Mouse (Mus musculus): Measurements from ENCODE around the gene Fgd6. TPM values are rescaled to one million over a fixed set of nuclear protein-coding genes. Genes with fewer than 3 reads are reported as not detected.

Fgd6 gene
- 3.0 and 3.3 TPM in 2 replicates for polyA plus RNA-seq (2015; fragmentation: Nextera tagmentation; extraction: Ambion mirVana)

GRCm38 (mm10) chr10:94035658-94036374, at the start of gene Fgd6, which contains the start of gene Vezt:
TSS of gene Fgd6 (plus strand) at chr10:94036001.
TSS of gene Vezt (minus strand) at chr10:94035817.
- Histone ChIP-seq H3K27me3 (no peaks in the 10 kb centered on the region), H3K4me3 (replicated peaks) (peak within 1 kb of the TSS; percentile 88), H3K9me3 (replicated peaks) (no peaks in the 10 kb centered on the region), H3K4me2 (peak within 1 kb of the TSS; percentile 73), H3K9ac (peak within 1 kb of the TSS; percentile 81), H3K27ac (peak within 1 kb of the TSS; percentile 74), H3K4me1 (peaks cover 18% of the 10 kb centered on the region), H3K36me3 (peaks cover 4% of the 10 kb centered on the region)
- peak; percentile 99 for ATAC-seq (replicated peaks; ENCODE audit: low FRiP score)
- WGBS: under 1% methylated on average over 77 of the region's 77 CpGs

DNA sequence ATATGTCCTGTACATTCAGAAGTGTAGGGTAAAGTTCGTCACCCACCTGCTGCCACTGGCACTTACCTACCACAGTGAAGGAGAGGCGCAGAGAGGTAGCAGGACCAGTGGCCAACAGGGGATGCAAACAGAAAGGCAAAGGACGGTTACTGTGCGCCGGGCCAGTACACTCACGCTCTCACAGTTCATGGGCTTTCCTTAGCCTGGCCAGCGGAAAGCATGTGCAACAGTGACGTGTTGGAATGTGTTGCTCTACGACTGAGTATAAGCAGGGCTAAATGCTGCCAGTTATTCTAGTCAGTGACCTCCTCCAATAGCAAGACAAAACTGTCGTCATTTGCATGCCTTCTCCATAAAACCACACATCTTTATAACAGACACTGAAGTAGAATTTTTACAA, 41.7 kb upstream of the Fgd6 start:
- 95% methylated on average over 10 of the region's 10 CpGs for WGBS
- Histone ChIP-seq H3K36me3 (peaks cover 85% of the 10 kb centered on the region), H3K9ac (no peak overlapping the region), H3K4me2 (no peak overlapping the region), H3K4me1 (no peaks in the 10 kb centered on the region), H3K4me3 (replicated peaks) (no peak overlapping the region), H3K9me3 (replicated peaks) (no peaks in the 10 kb centered on the region), H3K27me3 (no peaks in the 10 kb centered on the region), H3K27ac (no peak overlapping the region)
- ATAC-seq (replicated peaks; ENCODE audit: low FRiP score): no peak

- Histone ChIP-seq H3K27ac (no peak overlapping the region), H3K4me3 (replicated peaks) (no peak overlapping the region), H3K4me2 (no peak overlapping the region), H3K4me1 (no peaks in the 10 kb centered on the region), H3K36me3 (peaks cover 86% of the 10 kb centered on the region), H3K27me3 (no peaks in the 10 kb centered on the region), H3K9me3 (replicated peaks) (no peaks in the 10 kb centered on the region), H3K9ac (no peak overlapping the region)
- 96% methylated on average over 1 of the region's 1 CpGs for WGBS
- ATAC-seq (replicated peaks; ENCODE audit: low FRiP score): no peak
These were observed 40.7 kb upstream of the Fgd6 start for GRCm38 (mm10) chr10:93995100-93995499.

DNA sequence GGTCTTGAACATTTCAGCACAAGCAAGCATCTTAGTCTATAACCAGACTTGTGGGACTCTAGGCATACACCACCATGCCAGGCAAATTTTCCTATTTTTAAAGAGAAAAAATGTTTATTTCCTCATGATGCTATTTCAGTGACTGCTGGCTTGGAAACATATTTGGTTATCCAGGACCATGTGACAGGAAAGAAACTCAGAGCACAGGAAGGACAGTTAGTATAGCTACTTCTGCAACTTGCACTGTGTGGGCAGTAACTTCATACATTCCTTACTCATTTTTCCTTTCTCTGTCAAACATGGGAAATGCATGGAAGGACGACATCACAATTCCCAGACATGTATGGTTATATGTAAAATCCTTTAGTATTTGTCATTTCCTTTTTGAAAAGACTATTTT, 36.4 kb upstream of the Fgd6 start:
- H3K4me3 ChIP-seq (replicated peaks): no peak overlapping the region
- no peaks in the 10 kb centered on the region for H3K27me3 ChIP-seq
- ATAC-seq (replicated peaks; ENCODE audit: low FRiP score): no peak
- H3K9me3 ChIP-seq (replicated peaks): peaks cover 4% of the 10 kb centered on the region; the same call in 1 of the 2 replicates
- H3K4me2 ChIP-seq: no peak overlapping the region
- H3K27ac ChIP-seq: peak overlapping the region; percentile 37; the same call in 1 of the 2 replicates
- WGBS: 89% methylated on average over 1 of the region's 1 CpGs
- H3K36me3 ChIP-seq: peaks cover 85% of the 10 kb centered on the region
- no peak overlapping the region for H3K9ac ChIP-seq
- H3K4me1 ChIP-seq: no peaks in the 10 kb centered on the region

- peaks cover 76% of the 10 kb centered on the region for H3K36me3 ChIP-seq
- no peak overlapping the region for H3K4me2 ChIP-seq
- no peaks in the 10 kb centered on the region for H3K4me1 ChIP-seq
- H3K9me3 ChIP-seq (replicated peaks): peaks cover 4% of the 10 kb centered on the region; the same call in 1 of the 2 replicates
- H3K4me3 ChIP-seq (replicated peaks): no peak overlapping the region
- ATAC-seq (replicated peaks; ENCODE audit: low FRiP score): no peak
- no peaks in the 10 kb centered on the region for H3K27me3 ChIP-seq
- no peak overlapping the region for H3K27ac ChIP-seq
- H3K9ac ChIP-seq: no peak overlapping the region
- 84% methylated on average over 10 of the region's 10 CpGs for WGBS
These were observed 35.6 kb upstream of the Fgd6 start for GRCm38 (mm10) chr10:94000223-94000622.

GRCm38 (mm10) chr10:94008356-94008755, 27.4 kb upstream of the Fgd6 start:
- Histone ChIP-seq H3K27me3 (no peaks in the 10 kb centered on the region), H3K4me2 (no peak overlapping the region), H3K9me3 (replicated peaks) (no peaks in the 10 kb centered on the region), H3K9ac (no peak overlapping the region), H3K4me1 (0 out of 2 replicates have a peak, but pooled peaks cover 2% of the 10 kb centered on the region), H3K27ac (no peak overlapping the region), H3K4me3 (replicated peaks) (no peak overlapping the region), H3K36me3 (peaks cover 18% of the 10 kb centered on the region)
- ATAC-seq (replicated peaks; ENCODE audit: low FRiP score): no peak
- WGBS: 95% methylated on average over 2 of the region's 2 CpGs

- Histone ChIP-seq H3K9me3 (replicated peaks) (no peaks in the 10 kb centered on the region), H3K27ac (no peak overlapping the region), H3K9ac (no peak overlapping the region), H3K4me1 (peaks cover 11% of the 10 kb centered on the region), H3K4me3 (replicated peaks) (no peak overlapping the region), H3K36me3 (peaks cover 16% of the 10 kb centered on the region), H3K4me2 (no peak overlapping the region), H3K27me3 (no peaks in the 10 kb centered on the region)
- 73% methylated on average over 3 of the region's 3 CpGs for WGBS
- ATAC-seq (replicated peaks; ENCODE audit: low FRiP score): no peak
These were observed 25.7 kb upstream of the Fgd6 start for GRCm38 (mm10) chr10:94009991-94010679.

DNA sequence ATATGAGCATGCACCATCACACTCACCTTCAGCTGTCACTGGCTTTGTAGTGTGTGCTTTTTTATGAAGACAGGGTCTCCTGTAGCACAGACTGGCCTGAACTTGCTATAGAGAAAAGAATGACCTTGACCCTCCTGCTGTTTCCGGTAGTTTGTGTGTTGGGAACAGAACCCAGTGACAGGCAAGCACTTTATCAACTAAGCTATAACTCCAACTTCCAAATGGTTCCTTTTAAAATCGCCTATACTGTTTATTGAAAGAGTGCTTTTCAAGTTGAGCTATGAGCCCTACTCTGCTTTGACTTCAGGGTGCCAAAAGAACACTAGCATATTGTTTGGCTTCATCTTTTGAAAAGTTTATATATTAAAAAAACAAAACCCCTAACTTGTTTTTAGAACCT, 24.8 kb upstream of the Fgd6 start:
- H3K9me3 ChIP-seq (replicated peaks): no peaks in the 10 kb centered on the region
- H3K4me3 ChIP-seq (replicated peaks): no peak overlapping the region
- no peak overlapping the region for H3K4me2 ChIP-seq
- H3K27me3 ChIP-seq: no peaks in the 10 kb centered on the region
- H3K9ac ChIP-seq: no peak overlapping the region
- H3K4me1 ChIP-seq: peaks cover 14% of the 10 kb centered on the region
- no peak for ATAC-seq (replicated peaks; ENCODE audit: low FRiP score)
- no peak overlapping the region for H3K27ac ChIP-seq
- peaks cover 9% of the 10 kb centered on the region for H3K36me3 ChIP-seq
- 45% methylated on average over 2 of the region's 2 CpGs for WGBS

DNA sequence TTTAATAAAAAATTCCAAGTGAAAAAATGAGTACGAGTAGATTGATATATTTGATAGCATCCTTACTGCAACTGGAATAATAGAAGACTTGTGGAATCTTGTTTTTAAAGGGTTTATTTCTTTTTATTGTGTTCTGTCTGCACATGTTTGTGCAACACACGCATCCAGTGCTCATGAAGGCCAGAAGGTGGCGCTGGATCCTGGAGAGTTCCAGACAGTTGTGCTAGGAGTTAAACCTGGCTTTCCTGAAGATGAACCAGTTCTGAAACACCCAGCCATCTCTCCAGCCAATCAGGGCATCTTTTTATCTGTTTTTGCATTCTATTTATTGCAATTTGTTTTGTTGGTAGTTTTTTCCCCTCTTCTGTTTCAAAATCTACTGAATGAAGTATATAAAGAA, 22.6 kb upstream of the Fgd6 start:
- ATAC-seq (replicated peaks; ENCODE audit: low FRiP score): no peak

DNA sequence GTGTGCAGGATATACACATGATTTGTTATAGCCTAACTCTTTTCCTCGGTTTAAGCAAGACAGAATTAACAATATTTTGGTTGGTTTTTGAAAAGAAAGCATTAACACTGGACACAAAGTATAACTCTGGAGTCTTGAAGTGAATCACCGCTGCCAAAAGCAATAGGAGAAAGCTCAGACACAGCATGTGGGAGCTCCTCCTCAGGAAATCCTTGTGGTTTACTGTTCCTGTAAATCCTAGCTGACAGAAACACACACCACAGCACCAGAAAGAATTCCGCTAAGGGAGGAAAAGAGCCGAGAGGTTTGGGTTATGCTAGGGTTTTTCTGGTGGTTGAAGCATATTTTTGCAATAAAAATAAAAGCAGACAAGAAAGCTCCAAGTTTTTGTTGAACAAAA, 21.6 kb upstream of the Fgd6 start:
- ATAC-seq (replicated peaks; ENCODE audit: low FRiP score): no peak
- H3K9me3 ChIP-seq (replicated peaks): no peaks in the 10 kb centered on the region
- 0 out of 2 replicates have a peak overlapping the region, but pooled peaks have one; percentile 5 for H3K4me2 ChIP-seq
- H3K27me3 ChIP-seq: no peaks in the 10 kb centered on the region
- H3K36me3 ChIP-seq: no peaks in the 10 kb centered on the region
- peak overlapping the region; percentile 56; the same call in 1 of the 2 replicates for H3K27ac ChIP-seq
- 36% methylated on average over 4 of the region's 4 CpGs for WGBS
- H3K4me3 ChIP-seq (replicated peaks): no peak overlapping the region
- H3K4me1 ChIP-seq: peaks cover 16% of the 10 kb centered on the region
- no peak overlapping the region for H3K9ac ChIP-seq

More for the DNA sequence above, 22.6 kb upstream of the Fgd6 start:
- Histone ChIP-seq H3K9me3 (replicated peaks) (no peaks in the 10 kb centered on the region), H3K27ac (no peak overlapping the region), H3K4me2 (no peak overlapping the region), H3K4me3 (replicated peaks) (no peak overlapping the region), H3K9ac (no peak overlapping the region), H3K4me1 (peaks cover 16% of the 10 kb centered on the region), H3K27me3 (no peaks in the 10 kb centered on the region), H3K36me3 (no peaks in the 10 kb centered on the region)
- 63% methylated on average over 3 of the region's 3 CpGs for WGBS

- WGBS: 61% methylated on average over 8 of the region's 8 CpGs
- H3K9ac ChIP-seq: no peak overlapping the region
- H3K4me1 ChIP-seq: peaks cover 14% of the 10 kb centered on the region
- H3K4me3 ChIP-seq (replicated peaks): no peak overlapping the region
- no peaks in the 10 kb centered on the region for H3K36me3 ChIP-seq
- no peaks in the 10 kb centered on the region for H3K27me3 ChIP-seq
- ATAC-seq (replicated peaks; ENCODE audit: low FRiP score): no peak
- H3K4me2 ChIP-seq: no peak overlapping the region
- H3K27ac ChIP-seq: no peak overlapping the region
- no peaks in the 10 kb centered on the region for H3K9me3 ChIP-seq (replicated peaks)
These were observed 18.3 kb upstream of the Fgd6 start for GRCm38 (mm10) chr10:94017455-94017854.

DNA sequence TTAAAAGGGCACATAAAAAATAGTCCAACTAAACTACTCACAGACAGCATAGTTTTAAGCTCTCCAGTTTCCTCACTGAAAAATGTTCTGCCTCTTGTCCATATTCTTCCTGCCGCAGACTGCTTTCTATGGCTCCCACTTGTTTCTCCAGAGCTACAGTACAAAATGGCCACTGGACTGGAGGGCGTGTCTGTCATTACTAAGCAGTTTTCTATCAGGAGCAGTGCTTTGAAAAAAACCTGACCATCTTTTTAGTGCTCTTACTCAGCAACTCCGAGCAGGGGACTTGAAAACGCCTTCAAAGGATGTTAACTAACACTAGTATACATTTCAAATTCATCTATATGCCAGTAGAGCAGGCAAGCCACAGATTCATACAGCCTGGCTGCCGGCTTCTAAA, 15.2 kb upstream of the Fgd6 start:
- no peak overlapping the region for H3K27ac ChIP-seq
- ATAC-seq (replicated peaks; ENCODE audit: low FRiP score): no peak
- H3K9ac ChIP-seq: no peak overlapping the region
- no peaks in the 10 kb centered on the region for H3K36me3 ChIP-seq
- H3K4me2 ChIP-seq: no peak overlapping the region
- H3K27me3 ChIP-seq: no peaks in the 10 kb centered on the region
- no peak overlapping the region for H3K4me3 ChIP-seq (replicated peaks)
- WGBS: 75% methylated on average over 5 of the region's 5 CpGs
- no peaks in the 10 kb centered on the region for H3K9me3 ChIP-seq (replicated peaks)
- 0 out of 2 replicates have a peak, but pooled peaks cover 2% of the 10 kb centered on the region for H3K4me1 ChIP-seq
